Mouse (Mus musculus): ENCODE measurements around the gene Gm49353.

Gm49353 gene

GRCm38 (mm10) chr10:29198642-29199041 is at the start of gene Gm49353:
Gene Gm49353 (plus strand): TSS chr10:29198954.
- DNase-seq (ENCODE audit: low read depth) = no peak

GRCm38 (mm10) chr10:29155304-29155703 is 43.5 kb upstream of the Gm49353 start:
- DNase-seq (ENCODE audit: low read depth) = no peak

- no peak for DNase-seq (ENCODE audit: low read depth)
Measured at GRCm38 (mm10) chr10:29161664-29162063, 37.1 kb upstream of the Gm49353 start.

- no peak for DNase-seq (ENCODE audit: low read depth)
Measured at GRCm38 (mm10) chr10:29173778-29174177, 25.0 kb upstream of the Gm49353 start.

- DNase-seq (ENCODE audit: low read depth) = no peak
Measured at GRCm38 (mm10) chr10:29175656-29176055, 23.1 kb upstream of the Gm49353 start.

GRCm38 (mm10) chr10:29176881-29177280 is 21.9 kb upstream of the Gm49353 start:
- no peak for DNase-seq (ENCODE audit: low read depth)

GRCm38 (mm10) chr10:29178003-29178402 is 20.8 kb upstream of the Gm49353 start:
- DNase-seq (ENCODE audit: low read depth) = no peak

GRCm38 (mm10) chr10:29180210-29180609 is 18.5 kb upstream of the Gm49353 start:
- no peak for DNase-seq (ENCODE audit: low read depth)

GRCm38 (mm10) chr10:29181046-29181445 is 17.7 kb upstream of the Gm49353 start:
- no peak for DNase-seq (ENCODE audit: low read depth)

GRCm38 (mm10) chr10:29193769-29194168 is 5.0 kb upstream of the Gm49353 start:
- no peak for DNase-seq (ENCODE audit: low read depth)

- no peak for DNase-seq (ENCODE audit: low read depth)
Measured at GRCm38 (mm10) chr10:29196811-29197210, 1.9 kb upstream of the Gm49353 start.

- DNase-seq (ENCODE audit: low read depth) = no peak
Measured at GRCm38 (mm10) chr10:29199835-29200234, 1.1 kb downstream of the Gm49353 start.

GRCm38 (mm10) chr10:29200609-29201008 is 1.9 kb downstream of the Gm49353 start:
- no peak for DNase-seq (ENCODE audit: low read depth)

- DNase-seq (ENCODE audit: low read depth) = peak; percentile 24
Measured at GRCm38 (mm10) chr10:29206730-29207129, 8.0 kb downstream of the Gm49353 start.

GRCm38 (mm10) chr10:29208735-29209134 is 10.0 kb downstream of the Gm49353 start:
- DNase-seq (ENCODE audit: low read depth) = no peak

- DNase-seq (ENCODE audit: low read depth) = no peak
Measured at GRCm38 (mm10) chr10:29211453-29211852, 12.7 kb downstream of the Gm49353 start, which contains the start of gene 9330159F19Rik. Gene 9330159F19Rik (plus strand): TSS chr10:29211606.

- DNase-seq (ENCODE audit: low read depth) = no peak
Measured at GRCm38 (mm10) chr10:29213534-29214100, 14.9 kb downstream of the Gm49353 start.

- DNase-seq (ENCODE audit: low read depth) = no peak
Measured at GRCm38 (mm10) chr10:29216957-29217356, 18.2 kb downstream of the Gm49353 start.

GRCm38 (mm10) chr10:29217451-29217850 is 18.7 kb downstream of the Gm49353 start:
- no peak for DNase-seq (ENCODE audit: low read depth)

- no peak for DNase-seq (ENCODE audit: low read depth)
Measured at GRCm38 (mm10) chr10:29225329-29225728, 26.6 kb downstream of the Gm49353 start.

- DNase-seq (ENCODE audit: low read depth) = no peak
Measured at GRCm38 (mm10) chr10:29231208-29231607, 32.5 kb downstream of the Gm49353 start.

All from induced T-regulatory cell, adult 2 months (primary cell).